Mouse (Mus musculus) liver, embryonic 15.5 days (tissue): ENCODE measurements at regions not wholly inside any gene's neighbourhood (a gene's known extent, or its start where the extent isn't known, plus 50 kb on each side); places are given as distances from the start of the nearest gene placed in this dataset.

Source experiments
- ATAC-seq: fragments of 200-750 bp; cut with Nextera tagmentation; 2 replicates; pipeline ENCODE4 v1.8.0; 2017; ENCODE audit warnings: moderate number of reproducible peaks, mild to moderate bottlenecking, moderate library complexity; ENCODE audit not compliant: insufficient read depth
- H3K27ac ChIP-seq: fragments of 300-500 bp; sonication (generic); replicated peaks from 2 replicates; pipeline ENCODE4 v1.5.1; 2015; ENCODE audit warnings: mild to moderate bottlenecking, inconsistent platforms
- H3K27me3 ChIP-seq: fragments of 300-500 bp; sonication (generic); 2 replicates; pipeline ENCODE4 v1.6.1; 2015; ENCODE audit warnings: mild to moderate bottlenecking, inconsistent platforms
- H3K36me3 ChIP-seq: fragments of 300-500 bp; sonication (generic); replicated peaks from 2 replicates; pipeline ENCODE4 v1.6.1; 2015; ENCODE audit warnings: moderate library complexity, mild to moderate bottlenecking, inconsistent platforms
- H3K4me1 ChIP-seq: fragments of 300-500 bp; sonication (generic); replicated peaks from 2 replicates; pipeline ENCODE4 v1.6.1; 2015; ENCODE audit warnings: inconsistent platforms
- H3K4me2 ChIP-seq: fragments of 300-500 bp; sonication (generic); 2 replicates; pipeline ENCODE4 v1.6.1; 2015; ENCODE audit warnings: moderate library complexity, mild to moderate bottlenecking, inconsistent platforms
- H3K4me3 ChIP-seq: fragments of 300-500 bp; sonication (generic); replicated peaks from 2 replicates; pipeline ENCODE4 v1.5.1; 2015; ENCODE audit warnings: mild to moderate bottlenecking, inconsistent platforms
- H3K9ac ChIP-seq: fragments of 300-500 bp; sonication (generic); 2 replicates; pipeline ENCODE4 v1.6.1; 2015; ENCODE audit warnings: moderate library complexity, mild to moderate bottlenecking, inconsistent platforms
- H3K9me3 ChIP-seq: fragments of 300-500 bp; sonication (generic); replicated peaks from 2 replicates; pipeline ENCODE4 v1.6.1; 2016; ENCODE audit warnings: inconsistent platforms
- WGBS: fragments of 180-500 bp; shearing (Covaris S2); methylation state at CpG from one replicate; pipeline ENCODE4 v1.1.7; 2015; ENCODE audit warnings: mixed read lengths; ENCODE audit not compliant: insufficient replicate concordance; 5-methylcytosine and 5-hydroxymethylcytosine counted together

GRCm38 (mm10) chr19:15851622-15852021 is 95.5 kb downstream of the Psat1 start:
- 73% methylated on average over 3 of the region's 3 CpGs for WGBS
- Histone ChIP-seq H3K27me3 (no peaks in the 10 kb centered on the region), H3K4me1 (no peaks in the 10 kb centered on the region), H3K4me2 (no peak overlapping the region), H3K9ac (no peak overlapping the region), H3K27ac (no peak overlapping the region), H3K36me3 (no peaks in the 10 kb centered on the region), H3K4me3 (no peak overlapping the region), H3K9me3 (no peaks in the 10 kb centered on the region)
- ATAC-seq = no peak

- no peaks in the 10 kb centered on the region for H3K36me3 ChIP-seq
- H3K4me3 ChIP-seq = no peak overlapping the region
- no peak overlapping the region for H3K4me2 ChIP-seq
- no peak overlapping the region for H3K9ac ChIP-seq
- WGBS = 12% methylated on average over 2 of the region's 2 CpGs
- H3K27ac ChIP-seq = no peak overlapping the region
- H3K27me3 ChIP-seq = no peaks in the 10 kb centered on the region
- no peaks in the 10 kb centered on the region for H3K9me3 ChIP-seq
- no peaks in the 10 kb centered on the region for H3K4me1 ChIP-seq
- no peak for ATAC-seq
Measured at GRCm38 (mm10) chr19:15850722-15851121, 96.4 kb downstream of the Psat1 start.

- no peak for ATAC-seq
- H3K36me3 ChIP-seq = no peaks in the 10 kb centered on the region
- no peaks in the 10 kb centered on the region for H3K9me3 ChIP-seq
- no peak overlapping the region for H3K27ac ChIP-seq
- no peaks in the 10 kb centered on the region for H3K27me3 ChIP-seq
- H3K4me1 ChIP-seq = no peaks in the 10 kb centered on the region
- no peak overlapping the region for H3K9ac ChIP-seq
- 30% methylated on average over 4 of the region's 4 CpGs for WGBS
- no peak overlapping the region for H3K4me3 ChIP-seq
- H3K4me2 ChIP-seq = no peak overlapping the region
Measured at GRCm38 (mm10) chr19:15849235-15849634, 97.9 kb downstream of the Psat1 start.

- H3K27ac ChIP-seq = no peak overlapping the region
- H3K36me3 ChIP-seq = no peaks in the 10 kb centered on the region
- WGBS = 39% methylated on average over 5 of the region's 5 CpGs
- no peak overlapping the region for H3K9ac ChIP-seq
- no peak for ATAC-seq
- H3K4me2 ChIP-seq = no peak overlapping the region
- H3K4me1 ChIP-seq = peaks cover 2% of the 10 kb centered on the region; the same call in 1 of the 2 replicates
- no peak overlapping the region for H3K4me3 ChIP-seq
- no peaks in the 10 kb centered on the region for H3K9me3 ChIP-seq
- H3K27me3 ChIP-seq = no peaks in the 10 kb centered on the region
Measured at GRCm38 (mm10) chr19:15838327-15838726, 108.8 kb downstream of the Psat1 start.

GRCm38 (mm10) chr19:15837715-15838175 is 109.4 kb downstream of the Psat1 start:
- H3K4me2 ChIP-seq = no peak overlapping the region

GRCm38 (mm10) chr19:15836956-15837714 is 110.0 kb downstream of the Psat1 start:
- Histone ChIP-seq H3K9ac (no peak overlapping the region), H3K4me1 (peaks cover 2% of the 10 kb centered on the region; the same call in 1 of the 2 replicates), H3K4me2 (no peak overlapping the region), H3K4me3 (no peak overlapping the region), H3K27me3 (no peaks in the 10 kb centered on the region), H3K36me3 (no peaks in the 10 kb centered on the region), H3K9me3 (no peaks in the 10 kb centered on the region), H3K27ac (no peak overlapping the region)
- 7% methylated on average over 7 of the region's 7 CpGs for WGBS
- ATAC-seq = no peak

More at GRCm38 (mm10) chr19:15837715-15838175, 109.4 kb downstream of the Psat1 start:
- ATAC-seq = peak; percentile 37; the same call in 1 of the 2 replicates
- Histone ChIP-seq H3K9ac (no peak overlapping the region), H3K36me3 (no peaks in the 10 kb centered on the region), H3K9me3 (no peaks in the 10 kb centered on the region), H3K27ac (no peak overlapping the region), H3K27me3 (no peaks in the 10 kb centered on the region), H3K4me3 (no peak overlapping the region), H3K4me1 (peaks cover 2% of the 10 kb centered on the region; the same call in 1 of the 2 replicates)
- WGBS = 2% methylated on average over 1 of the region's 1 CpGs

- H3K27ac ChIP-seq = no peak overlapping the region
- no peak overlapping the region for H3K4me2 ChIP-seq
- no peak for ATAC-seq
- H3K36me3 ChIP-seq = no peaks in the 10 kb centered on the region
- 31% methylated on average over 7 of the region's 7 CpGs for WGBS
- no peak overlapping the region for H3K4me3 ChIP-seq
- H3K9me3 ChIP-seq = no peaks in the 10 kb centered on the region
- no peaks in the 10 kb centered on the region for H3K27me3 ChIP-seq
- peaks cover 2% of the 10 kb centered on the region; the same call in 1 of the 2 replicates for H3K4me1 ChIP-seq
- H3K9ac ChIP-seq = no peak overlapping the region
Measured at GRCm38 (mm10) chr19:15836201-15836955, 110.8 kb downstream of the Psat1 start.

GRCm38 (mm10) chr19:15830385-15830784 is 116.8 kb downstream of the Psat1 start:
- no peaks in the 10 kb centered on the region for H3K9me3 ChIP-seq
- no peaks in the 10 kb centered on the region for H3K4me1 ChIP-seq
- no peak overlapping the region for H3K4me3 ChIP-seq
- no peak overlapping the region for H3K4me2 ChIP-seq
- no peaks in the 10 kb centered on the region for H3K36me3 ChIP-seq
- H3K27ac ChIP-seq = no peak overlapping the region
- no peak overlapping the region for H3K9ac ChIP-seq
- no peaks in the 10 kb centered on the region for H3K27me3 ChIP-seq
- ATAC-seq = no peak

- Histone ChIP-seq H3K27me3 (no peaks in the 10 kb centered on the region), H3K4me1 (no peaks in the 10 kb centered on the region; the same call in 1 of the 2 replicates), H3K9me3 (no peaks in the 10 kb centered on the region), H3K4me3 (no peak overlapping the region), H3K4me2 (no peak overlapping the region), H3K27ac (no peak overlapping the region), H3K9ac (no peak overlapping the region), H3K36me3 (no peaks in the 10 kb centered on the region)
- WGBS = 37% methylated on average over 5 of the region's 5 CpGs
- no peak for ATAC-seq
Measured at GRCm38 (mm10) chr19:15829158-15829557, 118.0 kb downstream of the Psat1 start.

GRCm38 (mm10) chr19:15827990-15828705 is 119.0 kb downstream of the Psat1 start:
- H3K4me3 ChIP-seq = no peak overlapping the region
- H3K27me3 ChIP-seq = no peaks in the 10 kb centered on the region
- no peak for ATAC-seq
- H3K9me3 ChIP-seq = no peaks in the 10 kb centered on the region
- H3K4me1 ChIP-seq = no peaks in the 10 kb centered on the region; the same call in 1 of the 2 replicates
- H3K36me3 ChIP-seq = no peaks in the 10 kb centered on the region
- H3K9ac ChIP-seq = no peak overlapping the region
- H3K27ac ChIP-seq = no peak overlapping the region
- no peak overlapping the region for H3K4me2 ChIP-seq
- WGBS = 63% methylated on average over 10 of the region's 10 CpGs
